Mouse (Mus musculus) retina, embryonic 14.5 days (tissue): ENCODE measurements around the gene Lgals3bp.

Experiments
- DNase-seq: peaks from one replicate; pipeline ENCODE4 v3.0.0-alpha.2; 2015; ENCODE audit warnings: low spot score

The Lgals3bp gene

GRCm38 (mm10) chr11:118401760-118402280 is at the start of gene Lgals3bp:
Lgals3bp (minus strand) TSS chr11:118402092.
- DNase-seq = peak; percentile 13

- no peak for DNase-seq
Measured at GRCm38 (mm10) chr11:118451211-118451610, 49.3 kb upstream of the Lgals3bp start.

GRCm38 (mm10) chr11:118448385-118448784 is 46.5 kb upstream of the Lgals3bp start:
- DNase-seq = no peak

GRCm38 (mm10) chr11:118447346-118447745 is 45.5 kb upstream of the Lgals3bp start:
- no peak for DNase-seq

- peak; percentile 95 for DNase-seq
Measured at GRCm38 (mm10) chr11:118445843-118446242, 44.0 kb upstream of the Lgals3bp start.

- peak; percentile 81 for DNase-seq
Measured at GRCm38 (mm10) chr11:118443201-118443970, 41.5 kb upstream of the Lgals3bp start.

GRCm38 (mm10) chr11:118442691-118443090 is 40.8 kb upstream of the Lgals3bp start:
- DNase-seq = no peak

GRCm38 (mm10) chr11:118438665-118439414 is 36.9 kb upstream of the Lgals3bp start:
- no peak for DNase-seq

GRCm38 (mm10) chr11:118436471-118436935 is 34.6 kb upstream of the Lgals3bp start:
- DNase-seq = no peak

GRCm38 (mm10) chr11:118434093-118434492 is 32.2 kb upstream of the Lgals3bp start:
- DNase-seq = no peak

GRCm38 (mm10) chr11:118433398-118433868 is 31.5 kb upstream of the Lgals3bp start:
- no peak for DNase-seq

- DNase-seq = no peak
Measured at GRCm38 (mm10) chr11:118431100-118431948, 29.4 kb upstream of the Lgals3bp start.

GRCm38 (mm10) chr11:118430291-118430885 is 28.5 kb upstream of the Lgals3bp start:
- no peak for DNase-seq

- DNase-seq = no peak
Measured at GRCm38 (mm10) chr11:118428944-118429709, 27.2 kb upstream of the Lgals3bp start.

- no peak for DNase-seq
Measured at GRCm38 (mm10) chr11:118428460-118428868, 26.6 kb upstream of the Lgals3bp start.

GRCm38 (mm10) chr11:118427986-118428385 is 26.1 kb upstream of the Lgals3bp start, which contains the start of gene C1qtnf1:
C1qtnf1 (plus strand) TSS chr11:118428203.
- peak; percentile 13 for DNase-seq

GRCm38 (mm10) chr11:118427266-118427779 is 25.4 kb upstream of the Lgals3bp start:
- no peak for DNase-seq

GRCm38 (mm10) chr11:118426765-118427164 is 24.9 kb upstream of the Lgals3bp start:
- DNase-seq = no peak

GRCm38 (mm10) chr11:118424621-118425335 is 22.9 kb upstream of the Lgals3bp start:
- no peak for DNase-seq
